In genomic region chr5:111570826-111571225, GRCm38 (mm10) we compare ENCODE assay signal across 9 mouse cellular contexts.
DNase-seq lines count a peak whose midpoint lies in the region; ATAC-seq and TF ChIP-seq lines count a peak whose summit lies in the region.
"Had no signal": no experiment of that assay in that cellular context is flagged by ENCODE, and none has a peak within 500 bp of the region (broad histone marks: within the 10 kb centered on the region; RNA-seq: fewer than 3 reads in every experiment).

No protein-coding gene starts in this region.

- peak overlapping the region; percentile 66 for H3K27ac ChIP-seq in midbrain, embryonic 10.5 days (replicated peaks)
- H3K27ac ChIP-seq in midbrain, embryonic 15.5 days, result no peak overlapping the region
- H3K27ac ChIP-seq in kidney, embryonic 15.5 days, result no peak overlapping the region
- H3K27ac ChIP-seq in cerebellum, adult 2 months (ENCODE audit: insufficient read depth, low read length), result no peak overlapping the region

- H3K4me2 ChIP-seq in midbrain, embryonic 15.5 days, result no peak overlapping the region
- no peak overlapping the region for H3K4me2 ChIP-seq in kidney, embryonic 15.5 days

- no peak for DNase-seq in midbrain, embryonic 10.5 days (ENCODE audit: low spot score)
- DNase-seq in gastrocnemius, adult 8-10 months (ENCODE audit: low spot score in 2 of 2), result peak; percentile 59 to 77
- DNase-seq in skeletal muscle tissue, adult 2 months (ENCODE audit: low read depth, low spot score), result peak; percentile 83
- no peak for DNase-seq in thymus, postnatal 4 days
- DNase-seq in cerebellum, adult 2 months, result no peak
- DNase-seq: right cerebral cortex, postnatal 25 days had no signal

- no peaks in the 10 kb centered on the region for H3K9me3 ChIP-seq in midbrain, embryonic 10.5 days (replicated peaks)
- no peaks in the 10 kb centered on the region for H3K9me3 ChIP-seq in midbrain, embryonic 15.5 days
- H3K9me3 ChIP-seq in kidney, embryonic 15.5 days (replicated peaks), result no peaks in the 10 kb centered on the region

- H3K4me3 ChIP-seq in midbrain, embryonic 10.5 days, result no peak overlapping the region
- H3K4me3 ChIP-seq in midbrain, embryonic 15.5 days, result no peak overlapping the region
- no peak overlapping the region for H3K4me3 ChIP-seq in kidney, embryonic 15.5 days (replicated peaks)
- no peak overlapping the region for H3K4me3 ChIP-seq in cerebellum, adult 2 months (replicated peaks; ENCODE audit: insufficient read depth, low read depth, low read length)

- H3K9ac ChIP-seq in midbrain, embryonic 15.5 days, result no peak overlapping the region
- H3K9ac ChIP-seq in kidney, embryonic 15.5 days, result no peak overlapping the region

- no peak for ATAC-seq in midbrain, embryonic 15.5 days (replicated peaks)
- peak; percentile 88 for ATAC-seq in kidney, embryonic 15.5 days (replicated peaks; ENCODE audit: low FRiP score)

- H3K27me3 ChIP-seq in midbrain, embryonic 10.5 days (ENCODE audit: low read depth, poor library complexity, severe bottlenecking), result peaks cover 42% of the 10 kb centered on the region
- no peaks in the 10 kb centered on the region; the same call in 1 of the 2 replicates for H3K27me3 ChIP-seq in midbrain, embryonic 15.5 days (replicated peaks)
- H3K27me3 ChIP-seq in kidney, embryonic 15.5 days, result peaks cover 85% of the 10 kb centered on the region
- no peaks in the 10 kb centered on the region; the same call in 1 of the 2 replicates for H3K27me3 ChIP-seq in cerebellum, adult 2 months (ENCODE audit: control insufficient read depth, insufficient read depth, low read length)

- TF ChIP-seq CTCF in cerebellum, adult 2 months (IDR thresholded peaks at IDR 0.05; ENCODE audit: borderline replicate concordance, insufficient read depth, low read depth, low read length), result no peak

- no peak for TF ChIP-seq POLR2A in cerebellum, adult 2 months (IDR thresholded peaks at IDR 0.05; ENCODE audit: borderline replicate concordance, insufficient read depth, low read length)

- 34% methylated on average over 10 of the region's 10 CpGs for WGBS in midbrain, embryonic 10.5 days
- WGBS in midbrain, embryonic 15.5 days, result 25% methylated on average over 10 of the region's 10 CpGs
- 6% methylated on average over 10 of the region's 10 CpGs for WGBS in kidney, embryonic 15.5 days
- WGBS in cerebellum, adult 2 months, result 16% methylated on average over 10 of the region's 10 CpGs

- no peaks in the 10 kb centered on the region for H3K36me3 ChIP-seq in midbrain, embryonic 10.5 days
- H3K36me3 ChIP-seq in midbrain, embryonic 15.5 days (replicated peaks), result no peaks in the 10 kb centered on the region
- H3K36me3 ChIP-seq in kidney, embryonic 15.5 days, result no peaks in the 10 kb centered on the region
- H3K36me3 ChIP-seq: G1E had no signal

- peaks cover 40% of the 10 kb centered on the region for H3K4me1 ChIP-seq in midbrain, embryonic 10.5 days
- H3K4me1 ChIP-seq in midbrain, embryonic 15.5 days, result peaks cover 15% of the 10 kb centered on the region
- H3K4me1 ChIP-seq in kidney, embryonic 15.5 days, result peaks cover 31% of the 10 kb centered on the region
- H3K4me1 ChIP-seq in cerebellum, adult 2 months (ENCODE audit: control insufficient read depth, insufficient read depth, low read length), result no peaks in the 10 kb centered on the region

Comparison
In these comparisons a context has a peak if more than half of its experiments do, and no peak if none do; other contexts are left out.
1. DNase-seq: peak in gastrocnemius, adult 8-10 months (2 of 2) and skeletal muscle tissue, adult 2 months (single experiment); none in midbrain, embryonic 10.5 days (single experiment), thymus, postnatal 4 days (single experiment) and cerebellum, adult 2 months (0 of 2).